Mouse (Mus musculus): Measurements from ENCODE around the gene Sprr2f. TPM values are rescaled to one million over a fixed set of nuclear protein-coding genes. Genes with fewer than 3 reads are reported as not detected.

The Sprr2f gene
- not detected for polyA plus RNA-seq (2017; shearing (Covaris generic))

GRCm38 (mm10) chr3:92364887-92365286 lies at the start of gene Sprr2f:
TSS of gene Sprr2f (plus strand) at chr3:92365187.

DNA sequence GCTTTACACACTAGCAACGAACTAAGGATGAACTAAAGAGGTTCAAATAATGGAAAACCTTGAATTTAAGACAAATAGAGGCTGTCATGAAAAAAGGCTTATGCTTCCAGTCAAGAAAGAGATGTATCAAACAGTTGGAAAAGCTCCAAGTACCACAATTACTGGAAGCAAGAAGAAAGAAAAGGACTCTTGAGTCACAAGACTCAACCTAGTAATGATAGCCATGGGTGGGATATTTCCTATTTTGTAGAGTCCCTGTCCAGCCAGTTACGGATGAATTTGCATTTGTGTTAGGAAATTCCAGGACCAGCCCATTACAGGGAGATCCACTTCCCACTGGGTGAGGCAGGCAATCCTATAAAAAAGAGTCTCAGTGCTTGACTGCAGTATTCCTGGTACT lies 48.7 kb upstream of the Sprr2f start, which contains the start of gene Sprr2b:
Gene Sprr2b, plus strand, starts transcription at position 301 of the 400 bp plus-strand sequence.

DNA sequence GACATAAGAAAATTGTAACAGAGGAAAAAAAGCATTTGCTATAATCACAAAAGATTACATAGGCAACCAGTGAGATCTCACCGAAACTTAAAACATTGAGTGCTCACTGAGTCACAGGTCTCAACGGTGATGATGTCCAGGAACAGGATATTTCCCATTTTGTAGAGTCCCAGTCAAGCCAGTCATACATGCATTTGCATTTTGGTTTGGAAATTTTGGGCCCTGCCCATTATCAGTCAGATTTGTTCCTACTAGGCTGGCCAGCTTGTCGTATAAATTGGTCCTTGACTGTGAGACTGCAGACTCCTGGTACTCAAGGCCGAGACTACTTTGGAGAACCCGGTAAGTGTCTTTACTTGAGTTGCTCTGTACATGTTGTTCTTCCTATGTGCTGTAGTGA lies 26.1 kb upstream of the Sprr2f start, which contains the start of gene Sprr2d:
Gene Sprr2d, plus strand, starts transcription at position 301 of the 400 bp plus-strand sequence.

DNA sequence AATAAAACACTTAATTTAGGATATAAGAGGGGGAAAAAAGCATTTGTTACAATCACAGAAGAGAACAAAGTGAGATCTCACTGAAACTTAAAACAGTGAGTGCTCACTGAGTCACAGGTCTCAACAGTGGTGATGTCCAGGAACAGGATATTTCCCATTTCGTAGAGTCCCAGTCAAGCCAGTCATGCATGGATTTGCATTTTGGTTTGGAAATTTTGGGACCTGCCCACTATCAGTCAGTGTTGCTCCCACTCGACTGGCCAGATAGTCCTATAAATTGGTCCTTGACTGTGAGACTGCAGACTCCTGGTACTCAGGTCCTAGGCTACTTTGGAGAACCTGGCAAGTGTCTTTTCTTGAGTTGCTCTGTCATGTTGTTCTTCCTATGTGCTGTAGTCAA lies 13.1 kb upstream of the Sprr2f start, which contains the start of gene Sprr2e:
Gene Sprr2e, plus strand, starts transcription at position 301 of the 400 bp plus-strand sequence.

GRCm38 (mm10) chr3:92385385-92385784 lies 20.4 kb downstream of the Sprr2f start, which contains the start of gene Sprr2h:
TSS of gene Sprr2h (plus strand) at chr3:92385685.

GRCm38 (mm10) chr3:92407691-92408090 lies 42.7 kb downstream of the Sprr2f start, which contains the start of gene Sprr2i:
TSS of gene Sprr2i (plus strand) at chr3:92407991.

Other genes with a start within 250 kb of the Sprr2f start
- not detected for gene Prr9, start 241.2 kb upstream of the Sprr2f start, polyA plus RNA-seq (2017; shearing (Covaris generic))
- not detected for gene Lelp1, start 222.4 kb upstream of the Sprr2f start, polyA plus RNA-seq (2017; shearing (Covaris generic))
- gene Sprr2a1, start 149.4 kb upstream of the Sprr2f start, polyA plus RNA-seq (2017; shearing (Covaris generic)): not detected
- not detected for gene Sprr2a2, start 149.3 kb upstream of the Sprr2f start, polyA plus RNA-seq (2017; shearing (Covaris generic))
- gene Sprr2a3, start 79.8 kb upstream of the Sprr2f start, polyA plus RNA-seq (2017; shearing (Covaris generic)): not detected
- gene Sprr2b, start 48.6 kb upstream of the Sprr2f start, polyA plus RNA-seq (2017; shearing (Covaris generic)): not detected
- not detected for gene Sprr2d, start 26.0 kb upstream of the Sprr2f start, polyA plus RNA-seq (2017; shearing (Covaris generic))
- not detected for gene Sprr2e, start 13.0 kb upstream of the Sprr2f start, polyA plus RNA-seq (2017; shearing (Covaris generic))
- not detected for gene Sprr2h, start 20.5 kb downstream of the Sprr2f start, polyA plus RNA-seq (2017; shearing (Covaris generic))
- not detected for gene Sprr2i, start 42.8 kb downstream of the Sprr2f start, polyA plus RNA-seq (2017; shearing (Covaris generic))
- not detected for gene Sprr2j-ps, start 52.9 kb downstream of the Sprr2f start, polyA plus RNA-seq (2017; shearing (Covaris generic))
- gene Gm9774, start 64.2 kb downstream of the Sprr2f start, polyA plus RNA-seq (2017; shearing (Covaris generic)): 27.2 TPM
- gene Sprr2k, start 67.4 kb downstream of the Sprr2f start, polyA plus RNA-seq (2017; shearing (Covaris generic)): not detected
- gene Sprr1b, start 73.6 kb downstream of the Sprr2f start, polyA plus RNA-seq (2017; shearing (Covaris generic)): not detected
- gene Sprr3, start 93.5 kb downstream of the Sprr2f start, polyA plus RNA-seq (2017; shearing (Covaris generic)): not detected
- gene Sprr1a, start 120.7 kb downstream of the Sprr2f start, polyA plus RNA-seq (2017; shearing (Covaris generic)): not detected
- not detected for gene Sprr4, start 135.3 kb downstream of the Sprr2f start, polyA plus RNA-seq (2017; shearing (Covaris generic))
- gene 2310046K23Rik, start 169.3 kb downstream of the Sprr2f start, polyA plus RNA-seq (2017; shearing (Covaris generic)): not detected
- not detected for gene Ivl, start 208.5 kb downstream of the Sprr2f start, polyA plus RNA-seq (2017; shearing (Covaris generic))
- not detected for gene Smcp, start 223.8 kb downstream of the Sprr2f start, polyA plus RNA-seq (2017; shearing (Covaris generic))
- gene 2210017I01Rik, start 242.3 kb downstream of the Sprr2f start, polyA plus RNA-seq (2017; shearing (Covaris generic)): not detected